Mouse (Mus musculus) heart, adult 18-20 months (tissue): ENCODE measurements at regions not wholly inside any gene's neighbourhood (a gene's known extent, or its start where the extent isn't known, plus 50 kb on each side); places are given as distances from the start of the nearest gene placed in this dataset.

ENCODE experiments used
- DNase-seq, 2 experiments: peaks; one replicate each; pipeline ENCODE4 v3.0.0; 2021 to 2022; ENCODE audit warnings: mixed read lengths in 1 of 2

DNA sequence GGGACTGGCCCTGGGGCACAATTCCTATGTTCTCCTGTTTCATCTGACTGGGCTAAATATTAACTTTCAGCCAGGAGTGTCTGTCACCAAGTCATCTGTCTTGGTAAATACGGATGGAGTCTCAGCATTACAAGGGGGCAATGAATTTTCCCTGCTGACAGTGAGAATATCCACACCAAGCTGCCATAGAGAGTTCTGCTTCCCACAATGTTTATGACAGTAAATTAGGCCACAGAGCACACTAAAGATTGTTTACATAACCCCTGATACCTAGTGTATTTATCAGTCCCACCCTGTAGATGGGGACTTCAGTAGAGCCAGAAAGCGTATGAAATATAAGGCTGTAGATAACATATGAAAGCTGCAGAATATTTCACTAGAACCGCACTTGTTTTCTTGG lies 150.6 kb upstream of the Osr1 start:
- no peak for DNase-seq

DNA sequence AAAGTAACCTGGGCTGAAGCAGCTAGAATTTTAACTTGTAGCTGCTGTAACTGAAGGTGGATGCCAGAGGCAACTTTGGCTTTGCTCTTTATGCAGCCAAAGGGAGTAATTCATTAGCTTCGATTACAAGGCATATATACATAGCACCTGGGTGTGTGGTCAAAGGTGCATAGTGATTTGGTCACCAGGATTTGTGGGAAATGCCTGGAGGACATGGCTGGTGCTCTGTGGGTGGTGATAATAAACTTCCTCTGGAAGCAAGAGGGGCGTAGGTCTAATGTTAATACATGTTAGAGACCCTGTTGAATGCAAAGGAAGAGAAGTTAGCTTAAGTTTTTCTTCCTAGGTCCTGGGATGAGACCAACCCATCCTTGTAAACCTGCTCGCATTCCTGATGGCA lies 139.3 kb upstream of the Osr1 start:
- no peak for DNase-seq

DNA sequence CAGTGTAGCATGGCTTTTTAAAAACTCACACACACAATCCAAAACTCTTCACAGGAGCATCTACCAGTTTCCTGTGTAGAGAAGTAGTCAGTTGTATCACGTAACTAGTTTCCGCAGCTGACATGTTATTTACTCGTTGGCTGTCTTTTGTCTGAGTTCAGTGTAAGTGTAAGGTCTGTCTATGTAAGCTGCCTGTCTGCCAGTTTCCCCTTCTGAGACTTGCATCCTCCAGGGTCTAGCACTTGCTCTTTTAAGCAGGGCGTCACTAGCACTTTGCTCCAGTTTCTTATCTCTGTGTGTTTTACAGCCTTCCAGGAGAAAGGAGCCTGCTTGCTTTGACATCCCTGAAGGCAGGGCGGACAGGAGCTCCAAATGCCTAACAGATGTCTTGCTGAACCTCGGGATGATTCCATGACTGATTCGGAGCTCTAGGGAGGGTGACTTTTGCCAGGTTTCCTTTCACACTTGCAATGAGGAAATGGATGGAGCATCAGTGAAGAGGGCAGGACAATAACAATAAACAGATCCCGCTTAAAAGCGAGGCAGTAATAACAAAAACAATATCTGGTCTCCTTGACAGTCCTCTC lies 131.2 kb upstream of the Osr1 start:
- DNase-seq = peak; percentile 16 to 24

DNA sequence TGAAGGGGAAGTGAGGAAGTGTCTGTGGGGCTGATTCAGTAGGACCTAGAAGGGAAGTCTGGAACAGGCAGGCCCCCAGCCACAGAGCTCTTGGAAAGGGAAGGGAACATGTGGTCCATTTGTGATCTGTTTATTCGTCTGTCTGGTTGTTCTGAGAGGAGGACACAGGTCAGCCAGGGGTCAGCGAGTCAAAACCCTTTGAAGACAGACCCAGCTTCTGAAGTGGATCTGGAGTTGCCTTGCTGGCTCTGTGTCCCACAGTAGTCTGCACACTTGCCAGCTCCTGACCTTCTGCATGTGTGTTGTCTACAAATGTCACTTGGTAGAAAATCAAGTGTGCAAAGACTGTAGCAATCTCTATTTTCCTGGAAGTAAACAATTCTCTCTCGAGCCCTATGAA lies 119.3 kb upstream of the Osr1 start:
- DNase-seq = peak; percentile 56 to 76

DNA sequence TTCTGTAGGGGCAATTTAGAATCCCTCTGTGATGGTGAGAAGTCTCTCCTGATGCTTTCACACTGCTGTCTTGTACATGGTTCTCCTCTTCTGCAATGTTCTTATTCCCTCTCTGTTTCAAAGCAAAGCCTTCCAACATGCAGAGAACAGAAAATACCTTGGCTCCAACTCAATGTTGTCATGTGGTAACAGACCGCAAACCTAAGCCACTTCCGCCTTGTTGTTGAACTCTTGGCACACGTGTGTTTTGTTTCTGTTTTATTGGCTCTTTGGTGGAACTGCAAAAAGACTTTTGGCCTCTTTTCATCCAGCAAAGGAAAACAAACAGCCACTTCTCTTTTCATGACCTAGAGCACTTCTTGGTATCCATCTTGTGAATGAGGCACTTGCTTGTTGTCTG lies 109.7 kb upstream of the Osr1 start:
- peak; percentile 25 to 49 for DNase-seq

DNA sequence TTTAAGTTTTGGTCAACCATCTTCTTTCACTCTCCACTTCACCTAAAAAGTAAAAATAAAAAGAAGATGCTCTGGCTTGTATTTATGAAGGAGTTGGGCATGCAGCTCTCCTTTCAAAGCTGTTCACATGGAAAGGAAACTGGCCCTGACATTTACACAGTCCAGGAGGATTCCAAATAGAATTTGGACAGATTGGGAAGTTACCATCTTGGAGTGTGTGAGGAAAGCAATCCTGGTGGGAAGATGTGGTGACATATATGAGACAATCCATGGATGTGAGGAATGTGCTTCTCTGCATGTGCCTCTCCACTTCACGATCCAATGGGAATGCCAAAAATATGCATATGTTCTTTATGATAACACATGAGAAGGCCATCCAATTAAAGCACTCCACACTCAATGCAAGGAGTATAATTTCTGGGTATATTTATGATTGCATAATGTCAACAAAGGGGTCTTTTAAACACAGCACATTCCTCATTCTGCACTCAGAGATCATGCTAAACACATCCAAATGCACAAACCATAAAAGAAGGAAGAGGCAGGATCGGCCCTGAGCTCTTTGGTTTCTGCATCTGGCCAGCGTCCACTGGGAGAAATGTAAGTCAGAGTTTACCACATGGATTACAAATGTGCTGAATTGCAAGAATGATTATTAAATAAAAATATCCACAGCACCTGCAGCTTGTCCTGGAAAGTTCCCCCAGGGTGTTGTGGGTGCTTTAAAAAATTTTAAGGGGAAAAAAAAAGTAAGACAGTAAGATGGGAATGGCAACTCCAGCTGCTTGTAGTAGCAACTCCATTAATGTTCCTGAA lies 100.1 kb upstream of the Osr1 start:
- DNase-seq = no peak

DNA sequence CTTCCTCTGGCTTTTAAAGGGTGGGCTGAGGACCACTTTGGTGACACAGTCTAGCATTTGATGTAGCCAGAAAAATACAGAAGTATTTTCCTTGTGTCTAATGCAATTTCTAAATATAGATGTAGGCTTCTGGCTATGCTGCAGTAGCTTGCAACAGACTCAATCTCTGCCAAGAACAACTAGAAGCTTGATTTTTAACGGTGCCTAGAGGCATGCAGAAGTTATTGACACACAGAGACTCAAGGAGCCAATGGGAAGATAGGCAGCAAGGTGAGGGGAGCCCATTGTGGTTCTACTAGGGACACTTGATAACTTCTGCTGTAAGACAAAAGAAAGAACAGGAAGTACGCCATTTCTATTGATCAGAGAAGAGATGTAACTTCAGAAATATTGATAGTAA lies 94.1 kb upstream of the Osr1 start:
- peak; percentile 14 to 25 for DNase-seq

DNA sequence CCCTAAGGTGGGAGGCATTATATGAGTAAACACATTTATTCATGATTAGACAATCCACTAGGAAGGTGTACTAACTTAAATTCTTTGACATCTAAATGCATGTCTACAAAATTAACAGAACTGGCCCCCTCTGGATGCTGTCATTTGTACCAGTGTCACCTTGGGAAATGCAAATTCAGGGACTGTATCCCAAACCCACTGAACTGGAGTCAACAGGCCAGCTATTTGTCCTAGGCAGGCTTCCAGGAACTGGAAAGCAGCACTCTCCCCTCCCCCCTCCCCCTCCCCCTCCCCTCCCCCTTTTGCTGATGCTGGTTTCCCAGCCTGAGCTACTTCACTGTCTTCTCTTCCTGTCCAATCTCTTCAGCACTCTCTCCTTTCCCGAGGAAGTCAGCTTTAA lies 91.7 kb upstream of the Osr1 start:
- no peak for DNase-seq

DNA sequence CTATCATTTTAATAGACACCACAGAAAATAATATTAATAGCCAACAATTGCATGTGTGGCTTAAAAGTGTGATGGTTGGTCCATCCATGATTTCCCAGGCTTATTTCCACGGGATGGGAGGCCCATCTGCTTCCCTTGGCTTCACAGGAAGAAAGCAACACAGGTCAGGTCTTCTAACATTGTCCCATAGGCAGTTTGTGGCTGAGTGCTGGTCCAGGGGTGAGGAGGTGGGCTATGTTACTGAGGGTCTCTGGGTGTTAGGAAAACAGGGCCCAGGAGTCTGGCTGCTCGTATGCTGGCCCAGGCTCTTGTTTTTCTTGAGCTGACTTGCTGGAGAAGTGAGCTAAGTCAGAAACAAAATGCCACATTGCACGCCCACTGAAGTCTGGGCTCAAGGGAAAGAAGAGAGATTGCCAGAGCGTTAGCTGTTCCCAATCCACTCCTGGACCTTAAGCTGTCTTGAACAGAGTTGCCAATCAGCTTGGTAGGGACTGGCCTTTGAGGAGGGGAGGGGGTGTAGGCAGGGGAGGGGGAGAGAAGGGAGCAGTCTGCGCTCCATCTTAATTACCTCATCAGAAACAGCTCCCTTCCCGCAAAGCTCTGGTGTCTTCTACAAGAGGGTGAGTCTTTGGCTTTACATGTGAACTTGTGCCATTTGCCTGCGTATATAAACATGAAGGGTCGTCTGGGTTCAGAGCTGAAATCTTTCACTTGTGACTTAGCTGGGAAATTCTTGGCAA lies 82.1 kb upstream of the Osr1 start:
- no peak for DNase-seq

DNA sequence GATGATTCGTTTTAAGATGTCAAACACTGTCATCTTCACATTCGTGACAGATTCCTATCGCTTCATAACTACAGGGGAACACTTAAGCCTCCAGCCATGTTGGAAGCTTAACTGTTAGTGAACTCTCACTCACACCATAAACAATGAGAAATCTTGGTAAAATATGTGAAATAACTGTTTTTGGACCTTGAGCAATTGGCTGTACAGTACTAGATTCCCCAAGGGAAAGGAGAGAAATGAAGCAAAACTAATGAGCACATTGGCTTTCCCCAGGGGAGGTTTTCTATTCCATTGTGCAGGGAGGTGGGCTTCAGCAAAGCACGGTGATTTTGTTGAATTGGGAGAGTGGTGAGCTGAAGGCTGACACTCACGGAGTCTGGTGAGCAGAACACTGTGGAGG lies 56.0 kb upstream of the Osr1 start:
- no peak for DNase-seq

DNA sequence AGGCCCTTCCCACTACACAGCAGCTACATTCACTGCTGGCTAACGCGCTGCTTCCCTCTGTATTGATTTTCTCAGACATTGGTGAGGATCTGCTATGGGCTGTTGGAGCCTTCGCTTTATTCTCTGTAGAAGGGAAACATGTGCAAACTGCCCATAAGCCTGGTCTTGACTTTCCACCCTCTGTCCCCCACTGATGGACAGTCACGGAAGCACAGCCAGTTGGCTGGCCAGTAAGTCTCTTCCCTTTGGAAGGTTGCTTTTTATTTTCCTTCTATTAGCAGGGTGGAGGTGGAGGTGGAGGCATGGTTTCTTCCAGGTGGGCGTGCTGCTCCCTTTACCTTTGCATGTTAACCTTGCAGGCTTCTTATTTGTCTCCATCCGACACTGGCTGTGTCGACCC lies 51.1 kb upstream of the Osr1 start:
- DNase-seq = no peak

DNA sequence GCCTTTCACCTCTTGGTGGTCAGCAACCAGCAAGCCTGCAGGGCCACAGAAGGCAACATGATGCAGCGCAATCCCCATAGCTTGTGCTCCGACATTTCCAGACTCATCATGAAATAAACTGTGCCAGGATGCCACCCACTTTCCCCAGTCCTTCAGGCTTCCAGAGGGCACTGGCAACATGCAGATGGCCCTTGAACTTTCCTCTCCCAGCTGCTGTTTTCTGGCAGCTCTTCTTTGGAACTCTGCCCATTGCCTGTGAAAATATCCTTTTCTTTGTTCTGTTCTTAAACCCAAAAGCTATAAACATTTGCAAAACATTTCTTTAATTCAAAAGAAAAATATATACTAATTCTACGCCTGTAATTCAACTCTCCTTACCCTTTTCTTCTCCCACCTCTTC lies 50.6 kb upstream of the Osr1 start:
- DNase-seq = peak; percentile 5 to 11
